Mouse (Mus musculus) MEL (cell line): Measurements from ENCODE around the gene Pde4b. TPM values are rescaled to one million over a fixed set of nuclear protein-coding genes. Genes with fewer than 3 reads are reported as not detected.

Source experiments
- DNase-seq: peaks from one replicate; pipeline ENCODE4 v3.0.0; 2011; ENCODE audit warnings: low read depth, low spot score
- H3K27ac ChIP-seq: 2 replicates; pipeline ENCODE4 v1.5.1; 2012; ENCODE audit warnings: low read depth, mild to moderate bottlenecking, control low read depth, low read length, moderate library complexity; ENCODE audit not compliant: control insufficient read depth
- H3K27me3 ChIP-seq, 2 experiments: fragments of 150-350 bp in 1 of 2; sonication (generic) in 1 of 2; 2 replicates each; pipeline ENCODE4 v1.6.1; 2012; ENCODE audit warnings: low read length in 2 of 2, mild to moderate bottlenecking in 2 of 2, improper control_type of control experiment in 1 of 2, moderate library complexity in 1 of 2; ENCODE audit not compliant: insufficient read depth in 2 of 2, control insufficient read depth in 1 of 2
- H3K36me3 ChIP-seq, 2 experiments: 2 replicates each; pipeline ENCODE4 v1.6.1; 2012 to 2014; ENCODE audit warnings: low read length in 2 of 2, improper control_type of control experiment in 1 of 2, inconsistent platforms in 1 of 2, mild to moderate bottlenecking in 1 of 2; ENCODE audit not compliant: insufficient read depth in 2 of 2, control insufficient read depth in 1 of 2
- H3K4me1 ChIP-seq, 2 experiments: fragments of 150-350 bp in 1 of 2; sonication (generic) in 1 of 2; 2 replicates each; pipeline ENCODE4 v1.6.1; 2012; ENCODE audit warnings: low read length in 2 of 2, improper control_type of control experiment in 1 of 2, mild to moderate bottlenecking in 1 of 2; ENCODE audit not compliant: insufficient read depth in 2 of 2, control insufficient read depth in 1 of 2
- H3K4me3 ChIP-seq, 2 experiments: fragments of 150-350 bp in 1 of 2; sonication (generic) in 1 of 2; 2 replicates each; pipeline ENCODE4 v1.5.1; 2012; ENCODE audit warnings: low read depth in 2 of 2, low read length in 2 of 2, mild to moderate bottlenecking in 2 of 2, moderate library complexity in 2 of 2, control low read depth in 1 of 2, improper control_type of control experiment in 1 of 2; ENCODE audit not compliant: control insufficient read depth in 1 of 2, insufficient read depth in 1 of 2
- H3K79me2 ChIP-seq: 2 replicates; pipeline ENCODE4 v1.6.1; 2012; ENCODE audit warnings: mild to moderate bottlenecking, low read length, moderate library complexity; ENCODE audit not compliant: control insufficient read depth, poor library complexity, insufficient read depth
- H3K9ac ChIP-seq: 2 replicates; pipeline ENCODE4 v1.6.1; 2012; ENCODE audit warnings: low read depth, mild to moderate bottlenecking, control low read depth, low read length, moderate library complexity; ENCODE audit not compliant: control insufficient read depth, poor library complexity, severe bottlenecking
- H3K9me3 ChIP-seq: fragments of 150-350 bp; sonication (generic); replicated peaks from 2 replicates; pipeline ENCODE4 v1.6.1; 2012; ENCODE audit warnings: mild to moderate bottlenecking, low read length, improper control_type of control experiment, moderate library complexity; ENCODE audit not compliant: insufficient read depth
- BHLHE40 ChIP-seq: IDR thresholded peaks from 2 replicates; pipeline ENCODE4 v1.6.1; 2012; ENCODE audit warnings: low read depth, mild to moderate bottlenecking, inconsistent platforms, low read length, improper control_type of control experiment, borderline replicate concordance
- CHD2 ChIP-seq: IDR thresholded peaks from 2 replicates; pipeline ENCODE4 v1.6.1; 2011; ENCODE audit warnings: low read length, improper control_type of control experiment
- E2F4 ChIP-seq: IDR thresholded peaks from 2 replicates; pipeline ENCODE4 v1.6.1; 2011; ENCODE audit warnings: low read depth, low read length, improper control_type of control experiment, borderline replicate concordance
- EP300 ChIP-seq, 2 experiments: IDR thresholded peaks; 2 replicates each; pipeline ENCODE4 v1.6.1; 2011; ENCODE audit warnings: improper control_type of control experiment in 2 of 2, low read length in 2 of 2, low read depth in 1 of 2, mild to moderate bottlenecking in 1 of 2
- ETS1 ChIP-seq: IDR thresholded peaks from 2 replicates; pipeline ENCODE4 v1.6.1; 2012; ENCODE audit warnings: low read depth, mild to moderate bottlenecking, inconsistent platforms, low read length, improper control_type of control experiment, moderate library complexity
- HCFC1 ChIP-seq: IDR thresholded peaks from 2 replicates; pipeline ENCODE4 v1.6.1; 2012; ENCODE audit warnings: low read depth, mild to moderate bottlenecking, inconsistent platforms, low read length, improper control_type of control experiment, moderate library complexity
- JUND ChIP-seq: IDR thresholded peaks from 2 replicates; pipeline ENCODE4 v1.6.1; 2011; ENCODE audit warnings: low read depth, mild to moderate bottlenecking, improper control_type of control experiment, low read length
- NRF1 ChIP-seq: IDR thresholded peaks from 2 replicates; pipeline ENCODE4 v1.6.1; 2014; ENCODE audit warnings: low read depth, mild to moderate bottlenecking, inconsistent platforms, low read length, improper control_type of control experiment, moderate library complexity; ENCODE audit not compliant: poor library complexity, insufficient read depth, severe bottlenecking
- POLR2A ChIP-seq, 2 experiments: IDR thresholded peaks; 2 replicates each; pipeline ENCODE4 v1.6.1; 2011 to 2012; ENCODE audit warnings: low read length in 2 of 2, mild to moderate bottlenecking in 2 of 2, control low read depth in 1 of 2, improper control_type of control experiment in 1 of 2, low read depth in 1 of 2, moderate library complexity in 1 of 2; ENCODE audit not compliant: control insufficient read depth in 1 of 2, insufficient read depth in 1 of 2, poor library complexity in 1 of 2
- POLR2AphosphoS2 ChIP-seq: IDR thresholded peaks from 2 replicates; pipeline ENCODE4 v1.6.1; 2011; ENCODE audit warnings: low read length, improper control_type of control experiment
- POLR2AphosphoS5 ChIP-seq: IDR thresholded peaks from 2 replicates; pipeline ENCODE4 v1.6.1; 2012; ENCODE audit warnings: low read depth, borderline replicate concordance, mild to moderate bottlenecking, inconsistent platforms, low read length, moderate library complexity, mixed read lengths
- RCOR1 ChIP-seq: IDR thresholded peaks from 2 replicates; pipeline ENCODE4 v1.6.1; 2012; ENCODE audit warnings: low read depth, mild to moderate bottlenecking, inconsistent platforms, low read length, improper control_type of control experiment
- SMC3 ChIP-seq: IDR thresholded peaks from 2 replicates; pipeline ENCODE4 v1.6.1; 2011; ENCODE audit warnings: low read depth, low read length, improper control_type of control experiment
- TAL1 ChIP-seq: IDR thresholded peaks from 2 replicates; pipeline ENCODE4 v1.6.1; 2012; ENCODE audit warnings: mild to moderate bottlenecking, inconsistent platforms, low read length, moderate library complexity, mixed read lengths
- UBTF ChIP-seq: IDR thresholded peaks from 2 replicates; pipeline ENCODE4 v1.6.1; 2012; ENCODE audit warnings: low read depth, mild to moderate bottlenecking, inconsistent platforms, low read length, improper control_type of control experiment, moderate library complexity, borderline replicate concordance; ENCODE audit not compliant: insufficient read depth
- USF1 ChIP-seq: IDR thresholded peaks from 2 replicates; pipeline ENCODE4 v1.6.1; 2014; ENCODE audit warnings: low read depth, mild to moderate bottlenecking, inconsistent platforms, low read length, improper control_type of control experiment, moderate library complexity
- USF2 ChIP-seq, 2 experiments: IDR thresholded peaks; 2 replicates each; pipeline ENCODE4 v1.6.1; 2011 to 2012; ENCODE audit warnings: improper control_type of control experiment in 2 of 2, low read length in 2 of 2, borderline replicate concordance in 1 of 2, inconsistent platforms in 1 of 2, low read depth in 1 of 2, mild to moderate bottlenecking in 1 of 2; ENCODE audit not compliant: insufficient read depth in 1 of 2
- ZC3H11A ChIP-seq: IDR thresholded peaks from 2 replicates; pipeline ENCODE4 v1.6.1; 2012; ENCODE audit warnings: low read depth, mild to moderate bottlenecking, inconsistent platforms, low read length, improper control_type of control experiment
- ZKSCAN1 ChIP-seq: IDR thresholded peaks from 2 replicates; pipeline ENCODE4 v1.6.1; 2012; ENCODE audit warnings: low read depth, mild to moderate bottlenecking, inconsistent platforms, low read length, improper control_type of control experiment, moderate library complexity
- ZNF384 ChIP-seq: IDR thresholded peaks from 2 replicates; pipeline ENCODE4 v1.6.1; 2012; ENCODE audit warnings: low read depth, mild to moderate bottlenecking, inconsistent platforms, low read length, improper control_type of control experiment
- polyA plus RNA-seq, 2 experiments: library from polyadenylated mRNA; stranded (reverse) in 1 of 2; unstranded in 1 of 2; fragments of >175 nt in 1 of 2; fragments of >200 nt in 1 of 2; gene quantifications; 2 replicates each; pipeline versions ENCODE4 v1.2.1 to v1.2.4; 2012; ENCODE audit warnings: low replicate concordance in 2 of 2, low read depth in 1 of 2; ENCODE audit not compliant: insufficient read length in 2 of 2, insufficient read depth in 1 of 2, missing spikeins in 1 of 2
- total RNA-seq: library from RNA; depleted of rRNA; stranded (reverse); fragments of 300-350 nt; gene quantifications from 2 replicates; pipeline ENCODE4 v1.2.3, GENCODE M21; 2012

The Pde4b gene
- total and polyA plus RNA-seq, 3 experiments = 2.7 to 6.0 TPM; not detected in 1

- TF ChIP-seq USF2 (IDR thresholded peaks at IDR 0.05; ENCODE audit: borderline replicate concordance in 1 of 2, insufficient read depth in 1 of 2, low read depth in 1 of 2, low read length in 2 of 2) = no peak
- TF ChIP-seq POLR2AphosphoS5 = no peak
- no peak for TF ChIP-seq EP300 (IDR thresholded peaks at IDR 0.05; ENCODE audit: low read depth in 1 of 2, low read length in 2 of 2)
- TF ChIP-seq ZC3H11A = no peak
Observed at GRCm38 (mm10) chr4:102588668-102589455, 501.5 kb downstream of the Pde4b start (continued).

- Histone ChIP-seq H3K36me3 (no peaks in the 10 kb centered on the region), H3K4me1 (no peaks in the 10 kb centered on the region), H3K79me2 (no peaks in the 10 kb centered on the region), H3K9ac (no peak overlapping the region), H3K4me3 (no peak overlapping the region), H3K27ac (no peak overlapping the region), H3K9me3 (no peaks in the 10 kb centered on the region), H3K27me3 (no peaks in the 10 kb centered on the region)
- no peak for DNase-seq
- no peak for TF ChIP-seq POLR2AphosphoS5
- TF ChIP-seq ZKSCAN1 = no peak
- TF ChIP-seq BHLHE40 = no peak
- TF ChIP-seq ZNF384 = no peak
- no peak for TF ChIP-seq JUND
- TF ChIP-seq E2F4 = no peak
- no peak for TF ChIP-seq POLR2A (IDR thresholded peaks at IDR 0.05; ENCODE audit: control insufficient read depth in 1 of 2, insufficient read depth in 1 of 2, low read depth in 1 of 2, low read length in 2 of 2, poor library complexity in 1 of 2)
- TF ChIP-seq HCFC1 = no peak
- TF ChIP-seq ETS1 = no peak
Observed at GRCm38 (mm10) chr4:102589537-102590031, 502.2 kb downstream of the Pde4b start.

- Histone ChIP-seq H3K36me3 (no peaks in the 10 kb centered on the region; a peak in 1 of 4 replicates), H3K79me2 (no peaks in the 10 kb centered on the region), H3K9me3 (no peaks in the 10 kb centered on the region), H3K27me3 (no peaks in the 10 kb centered on the region), H3K4me1 (no peaks in the 10 kb centered on the region), H3K27ac (no peak overlapping the region), H3K9ac (no peak overlapping the region), H3K4me3 (no peak overlapping the region)
- DNase-seq = no peak
- TF ChIP-seq ETS1 = no peak
- no peak for TF ChIP-seq CHD2
- TF ChIP-seq POLR2AphosphoS2 = no peak
- no peak for TF ChIP-seq RCOR1
- no peak for TF ChIP-seq TAL1
- TF ChIP-seq E2F4 = no peak
- no peak for TF ChIP-seq SMC3
- no peak for TF ChIP-seq NRF1
- TF ChIP-seq USF1 = no peak
- TF ChIP-seq UBTF = no peak
- no peak for TF ChIP-seq ZC3H11A
- no peak for TF ChIP-seq HCFC1
Observed at GRCm38 (mm10) chr4:102591798-102592197, 504.5 kb downstream of the Pde4b start.
